Mouse (Mus musculus) lung, embryonic 15.5 days (tissue): Measurements from ENCODE around the gene Gm11011. TPM values are rescaled to one million over a fixed set of nuclear protein-coding genes. Genes with fewer than 3 reads are reported as not detected.
"Not testable (repeated sequence)": the region's sequence is repeated elsewhere in the genome, so short reads cannot be mapped to it uniquely, and the experiment has no call there.

Experiments used
- ATAC-seq: fragments of 200-750 bp; cut with Nextera tagmentation; 2 replicates; pipeline ENCODE4 v1.8.0; 2017; ENCODE audit warnings: moderate number of reproducible peaks, borderline replicate concordance; ENCODE audit not compliant: low FRiP score, low TSS enrichment; ENCODE audit errors: extremely low read depth
- H3K27ac ChIP-seq: fragments of 300-500 bp; sonication (generic); 2 replicates; pipeline ENCODE4 v1.5.1; 2015; ENCODE audit warnings: moderate library complexity, mild to moderate bottlenecking, inconsistent platforms
- H3K27me3 ChIP-seq: fragments of 300-500 bp; sonication (generic); 2 replicates; pipeline ENCODE4 v1.6.1; 2015; ENCODE audit warnings: inconsistent platforms
- H3K36me3 ChIP-seq: fragments of 300-500 bp; sonication (generic); 2 replicates; pipeline ENCODE4 v1.6.1; 2015; ENCODE audit warnings: inconsistent platforms
- H3K4me1 ChIP-seq: fragments of 300-500 bp; sonication (generic); 2 replicates; pipeline ENCODE4 v1.6.1; 2015; ENCODE audit warnings: inconsistent platforms
- H3K4me2 ChIP-seq: fragments of 300-500 bp; sonication (generic); 2 replicates; pipeline ENCODE4 v1.6.1; 2015; ENCODE audit warnings: inconsistent platforms, mild to moderate bottlenecking, moderate library complexity
- H3K4me3 ChIP-seq: fragments of 300-500 bp; sonication (generic); 2 replicates; pipeline ENCODE4 v1.5.1; 2015; ENCODE audit warnings: mild to moderate bottlenecking, inconsistent platforms
- H3K9ac ChIP-seq: fragments of 300-500 bp; sonication (generic); 2 replicates; pipeline ENCODE4 v1.6.1; 2015; ENCODE audit warnings: inconsistent platforms
- H3K9me3 ChIP-seq: fragments of 300-500 bp; sonication (generic); 2 replicates; pipeline ENCODE4 v1.6.1; 2016; ENCODE audit warnings: inconsistent platforms
- WGBS: fragments of 180-500 bp; shearing (Covaris S2); methylation state at CpG from one replicate; pipeline ENCODE4 v1.1.7; 2015; 5-methylcytosine and 5-hydroxymethylcytosine counted together
- polyA plus RNA-seq: library from polyadenylated mRNA; unstranded; fragments of >200 nt; fragmentation: Nextera tagmentation; extraction: Ambion mirVana; gene quantifications from 2 replicates; pipeline ENCODE4 v1.2.1, GENCODE M21; 2015

Gm11011 gene
- polyA plus RNA-seq: not detected in 2 replicates

DNA sequence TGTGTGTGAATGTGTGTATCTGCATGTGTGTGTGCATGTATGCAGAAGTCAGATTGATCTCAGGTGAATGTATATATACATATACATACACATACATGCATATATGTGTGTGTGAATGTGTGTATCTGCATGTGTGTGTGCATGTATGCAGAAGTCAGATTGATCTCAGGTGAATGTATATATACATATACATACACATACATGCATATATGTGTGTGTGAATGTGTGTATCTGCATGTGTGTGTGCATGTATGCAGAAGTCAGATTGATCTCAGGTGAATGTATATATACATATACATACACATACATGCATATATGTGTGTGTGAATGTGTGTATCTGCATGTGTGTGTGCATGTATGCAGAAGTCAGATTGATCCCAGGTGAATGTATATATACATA, at the start of gene Gm11011:
Gene Gm11011, minus strand, starts transcription at position 101 of the 400 bp plus-strand sequence.
- not testable (repeated sequence) for H3K9me3 ChIP-seq, H3K4me2 ChIP-seq, H3K27ac ChIP-seq, H3K36me3 ChIP-seq, H3K9ac ChIP-seq, H3K4me3 ChIP-seq, ATAC-seq, H3K4me1 ChIP-seq, H3K27me3 ChIP-seq

DNA sequence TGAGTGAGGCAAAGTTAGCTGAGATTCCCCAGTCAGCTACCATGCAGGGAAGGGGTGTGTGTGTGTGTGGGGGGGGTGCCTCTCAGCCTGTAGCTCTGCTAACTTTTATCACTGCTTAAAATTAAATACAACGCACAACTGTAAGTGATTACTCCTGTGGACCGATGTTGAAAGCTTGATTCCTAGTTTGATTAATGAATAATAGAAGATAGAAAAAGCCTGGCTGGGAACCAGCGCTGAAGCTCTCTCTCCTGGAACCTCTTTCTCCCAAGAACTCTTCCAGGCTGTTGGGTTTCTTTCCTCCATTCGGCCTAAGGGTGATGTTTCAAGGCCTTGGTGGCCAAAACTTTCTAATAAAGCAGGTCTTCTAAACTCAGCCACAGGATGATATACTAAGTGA, 48.9 kb upstream of the Gm11011 start:
- Histone ChIP-seq H3K4me3 (peak overlapping the region; percentile 59; the same call in 1 of the 2 replicates), H3K27me3 (no peaks in the 10 kb centered on the region), H3K4me2 (peak overlapping the region; percentile 85), H3K36me3 (no peaks in the 10 kb centered on the region), H3K4me1 (peaks cover 7% of the 10 kb centered on the region; the same call in 1 of the 2 replicates), H3K9me3 (no peaks in the 10 kb centered on the region), H3K9ac (no peak overlapping the region), H3K27ac (no peak overlapping the region)
- ATAC-seq: no peak
- 28% methylated on average over 4 of the region's 4 CpGs for WGBS

DNA sequence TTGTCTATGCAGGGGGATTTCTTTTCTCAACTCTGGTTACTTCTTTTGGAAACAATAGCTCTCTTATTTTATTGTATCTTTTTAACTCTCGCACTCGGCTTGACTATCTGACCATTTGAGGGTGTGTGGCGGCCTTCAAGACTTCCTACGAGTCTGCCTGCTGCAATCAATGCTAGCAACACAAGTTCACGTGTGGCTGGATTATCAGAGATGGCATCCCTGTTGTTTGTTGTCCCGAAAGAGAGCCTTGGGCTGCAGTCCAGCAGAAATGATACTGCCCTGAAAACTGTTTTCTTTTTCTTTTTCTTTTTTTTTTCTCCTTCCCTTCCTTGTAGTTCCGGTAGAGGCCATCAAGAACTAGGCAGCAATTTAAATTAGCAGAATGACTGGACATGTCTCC, 47.9 kb upstream of the Gm11011 start:
- WGBS: 23% methylated on average over 7 of the region's 7 CpGs
- H3K27me3 ChIP-seq: no peaks in the 10 kb centered on the region
- peak overlapping the region; percentile 59 for H3K4me3 ChIP-seq
- peaks cover 7% of the 10 kb centered on the region; the same call in 1 of the 2 replicates for H3K4me1 ChIP-seq
- ATAC-seq: no peak
- no peaks in the 10 kb centered on the region for H3K9me3 ChIP-seq
- H3K9ac ChIP-seq: peak overlapping the region; percentile 37
- H3K36me3 ChIP-seq: no peaks in the 10 kb centered on the region
- H3K4me2 ChIP-seq: peak overlapping the region; percentile 85
- H3K27ac ChIP-seq: peak overlapping the region; percentile 78; the same call in 1 of the 2 replicates

DNA sequence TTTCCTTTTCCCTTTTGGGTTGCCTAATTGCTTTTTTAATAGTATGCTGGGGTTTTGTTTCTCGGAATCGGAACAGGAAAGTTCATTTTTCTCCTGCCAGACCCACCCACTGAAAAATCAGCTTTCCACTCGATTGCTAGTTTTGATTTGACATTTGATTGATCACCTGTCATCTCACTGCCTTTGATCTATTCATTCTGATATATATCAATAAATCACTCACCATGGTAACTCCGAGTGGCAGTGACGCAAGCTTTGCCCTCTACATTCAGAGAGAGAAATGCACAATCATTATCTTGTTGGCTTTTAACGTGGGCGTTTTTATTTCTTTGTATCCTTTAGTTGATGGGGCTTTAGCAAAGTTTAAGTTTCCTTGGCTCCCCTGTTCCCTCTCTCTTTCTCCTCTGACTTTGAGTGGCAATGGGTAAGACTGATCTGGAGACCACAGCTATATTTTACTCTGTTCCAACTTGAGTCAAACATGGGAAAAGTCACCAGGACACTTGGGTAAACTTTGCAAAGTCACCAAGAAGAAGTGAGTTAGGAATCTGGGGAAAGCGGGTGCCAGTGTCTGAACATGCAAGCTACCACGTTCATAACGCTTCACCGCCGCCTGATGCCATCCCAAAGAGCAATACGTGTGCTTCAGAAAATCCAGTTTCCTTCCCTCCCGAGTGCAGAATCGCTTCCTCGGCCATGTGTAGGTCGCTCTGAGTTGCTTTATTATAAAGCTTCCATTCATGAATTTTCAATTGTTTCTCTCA, 47.3 kb upstream of the Gm11011 start:
- 17% methylated on average over 17 of the region's 17 CpGs for WGBS

DNA sequence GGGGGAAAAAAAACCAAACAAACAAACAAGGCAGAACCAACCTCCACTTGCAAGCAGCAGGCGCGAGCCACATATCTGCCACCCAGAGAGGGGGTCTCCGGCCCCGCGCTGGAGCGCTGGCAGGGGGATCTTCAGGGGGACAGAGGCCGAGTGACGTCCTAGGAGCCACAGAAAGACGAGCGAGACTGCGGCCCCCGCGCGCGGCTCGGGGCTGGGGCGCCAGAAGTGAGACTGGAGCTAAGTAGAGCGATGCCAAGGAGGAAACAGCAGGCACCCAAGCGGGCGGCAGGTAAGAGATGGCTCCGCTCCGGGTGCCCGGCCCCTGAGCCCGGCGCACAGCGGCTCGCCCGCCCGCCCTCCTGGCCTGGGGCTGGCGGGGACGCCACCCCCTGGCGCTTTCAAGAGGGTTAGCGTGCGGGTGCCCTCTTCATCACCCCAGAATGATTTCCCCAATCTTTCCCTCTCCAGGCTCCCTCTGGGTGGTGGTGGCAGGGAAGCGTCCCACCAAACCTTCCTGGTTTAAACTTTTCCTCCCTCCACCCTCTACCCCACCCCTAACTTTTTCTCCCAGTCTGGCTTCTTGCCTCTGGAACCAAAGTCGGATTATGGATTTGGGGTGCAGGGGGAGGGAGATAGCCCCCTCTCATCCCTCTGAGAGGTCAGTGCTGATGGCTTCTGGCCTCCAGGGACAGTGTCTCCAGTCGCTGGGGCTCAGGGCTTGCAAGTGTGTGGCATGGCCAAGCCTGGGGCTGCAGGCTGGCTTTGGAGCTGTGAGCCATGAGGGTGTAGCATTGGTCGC, 46.1 kb upstream of the Gm11011 start:
- peaks cover 7% of the 10 kb centered on the region; the same call in 1 of the 2 replicates for H3K4me1 ChIP-seq
- peak; percentile 23; the same call in 1 of the 2 replicates for ATAC-seq
- no peaks in the 10 kb centered on the region for H3K36me3 ChIP-seq
- H3K9ac ChIP-seq: peak overlapping the region; percentile 67
- peak overlapping the region; percentile 78 for H3K27ac ChIP-seq
- H3K9me3 ChIP-seq: no peaks in the 10 kb centered on the region
- peak overlapping the region; percentile 59 for H3K4me3 ChIP-seq
- H3K27me3 ChIP-seq: no peaks in the 10 kb centered on the region
- under 1% methylated on average over 38 of the region's 38 CpGs for WGBS
- H3K4me2 ChIP-seq: peak overlapping the region; percentile 85

More for the DNA sequence above, 47.3 kb upstream of the Gm11011 start:
- H3K9ac ChIP-seq: peak overlapping the region; percentile 67
- no peaks in the 10 kb centered on the region for H3K27me3 ChIP-seq
- no peak for ATAC-seq
- peak overlapping the region; percentile 85 for H3K4me2 ChIP-seq
- H3K36me3 ChIP-seq: no peaks in the 10 kb centered on the region
- peaks cover 7% of the 10 kb centered on the region; the same call in 1 of the 2 replicates for H3K4me1 ChIP-seq
- H3K9me3 ChIP-seq: no peaks in the 10 kb centered on the region
- peak overlapping the region; percentile 78 for H3K27ac ChIP-seq
- peak overlapping the region; percentile 59 for H3K4me3 ChIP-seq

DNA sequence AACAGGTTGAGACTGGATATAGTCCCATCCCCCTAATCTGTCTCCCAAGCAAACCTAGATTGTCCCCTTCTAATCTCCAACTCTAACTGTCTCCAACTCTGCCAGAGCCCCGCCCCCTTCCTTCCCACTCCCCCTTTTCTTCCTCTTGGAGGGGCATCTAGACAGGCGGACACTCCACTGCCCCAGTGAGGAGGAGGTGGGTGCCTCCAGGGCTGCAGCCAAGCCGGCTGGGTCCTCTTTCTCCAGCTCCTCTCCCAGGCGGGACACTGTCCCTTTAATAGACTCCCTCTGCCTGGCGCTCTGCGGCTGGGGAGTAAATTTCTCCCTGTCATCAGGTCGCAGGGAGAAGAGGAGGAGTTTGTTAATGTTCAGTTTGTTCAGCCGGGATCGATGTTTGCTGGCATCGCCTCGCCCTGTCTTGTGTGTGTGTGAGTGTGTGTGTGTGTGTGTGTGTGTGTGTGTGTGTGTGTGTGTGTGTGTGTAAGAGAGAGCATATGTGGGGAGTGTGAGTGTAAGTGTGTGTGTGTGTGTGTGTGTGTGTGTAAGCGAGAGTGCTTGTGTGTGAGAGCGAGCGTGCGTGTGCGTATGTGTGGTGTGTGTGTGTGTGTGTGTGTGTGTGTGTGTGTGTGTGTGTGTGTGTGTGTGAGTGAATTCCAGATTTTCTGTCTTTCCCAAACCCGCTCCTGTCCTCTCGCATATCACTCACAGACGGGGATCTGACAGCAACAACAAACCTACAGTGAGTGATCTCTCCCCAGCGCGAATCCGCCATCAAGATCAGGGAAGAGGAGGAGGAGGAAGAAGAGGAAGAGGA, 45.0 kb upstream of the Gm11011 start, which contains the start of gene Tshz2:
Gene Tshz2, plus strand, starts transcription at position 676 of the 814 bp plus-strand sequence.
- Histone ChIP-seq H3K4me2 (peak within 1 kb of the TSS; percentile 85), H3K9me3 (no peaks in the 10 kb centered on the region), H3K4me3 (peak within 1 kb of the TSS; percentile 59), H3K4me1 (peaks cover 7% of the 10 kb centered on the region; the same call in 1 of the 2 replicates), H3K27ac (peak within 1 kb of the TSS; percentile 78), H3K9ac (peak within 1 kb of the TSS; percentile 67), H3K36me3 (no peaks in the 10 kb centered on the region), H3K27me3 (no peaks in the 10 kb centered on the region)
- under 1% methylated on average over 22 of the region's 22 CpGs for WGBS
- ATAC-seq: peak; percentile 78

DNA sequence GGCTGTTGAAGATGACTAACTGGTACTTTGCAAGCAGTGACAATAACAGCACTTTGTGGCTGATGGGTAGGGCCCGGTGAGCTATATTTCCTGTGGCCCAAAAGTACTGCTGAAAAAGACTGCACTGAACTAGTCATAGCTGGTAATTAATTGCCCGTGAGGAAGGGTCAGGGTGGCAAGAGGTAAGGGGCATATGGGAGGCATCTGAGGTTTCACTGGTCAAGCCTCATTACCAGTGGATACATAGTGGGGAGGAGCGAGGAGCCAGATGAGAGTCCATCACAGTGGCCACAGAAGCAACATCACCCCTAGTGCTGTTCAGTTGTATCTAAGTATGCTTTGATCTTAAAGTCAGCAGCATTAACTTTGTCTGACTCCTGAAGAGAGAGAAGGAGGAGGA, 42.5 kb upstream of the Gm11011 start:
- Histone ChIP-seq H3K4me1 (peaks cover 7% of the 10 kb centered on the region; the same call in 1 of the 2 replicates), H3K27ac (no peak overlapping the region), H3K27me3 (no peaks in the 10 kb centered on the region), H3K9me3 (no peaks in the 10 kb centered on the region), H3K4me2 (no peak overlapping the region), H3K9ac (no peak overlapping the region), H3K36me3 (no peaks in the 10 kb centered on the region), H3K4me3 (no peak overlapping the region)
- ATAC-seq: no peak
- WGBS: 86% methylated on average over 3 of the region's 3 CpGs

DNA sequence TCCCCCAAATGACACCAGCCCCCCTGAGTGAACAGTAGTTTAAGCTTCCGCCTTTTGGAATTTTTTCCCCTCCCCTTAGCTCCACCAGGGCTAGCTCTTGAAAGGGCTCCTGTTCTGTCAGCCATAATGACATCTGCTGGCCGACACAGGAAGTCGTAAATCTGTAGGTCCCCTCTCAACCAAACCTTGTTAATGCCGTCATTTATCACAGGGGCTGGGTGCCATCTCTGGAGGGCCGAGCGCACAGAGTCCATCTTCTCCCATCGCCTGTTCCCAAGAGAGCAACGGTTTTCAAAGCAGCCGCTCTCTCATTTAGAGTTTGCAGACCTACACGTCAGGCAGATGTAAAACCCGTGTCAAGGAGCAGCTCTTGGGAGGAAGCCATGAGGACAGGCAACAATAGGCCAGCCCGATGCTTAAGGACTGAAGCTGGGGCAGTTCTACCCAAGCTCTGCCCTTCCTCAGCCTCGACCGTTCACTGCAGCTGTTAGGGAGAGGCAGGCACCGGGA, 33.7 kb upstream of the Gm11011 start:
- H3K4me3 ChIP-seq: peak overlapping the region; percentile 9
- no peaks in the 10 kb centered on the region for H3K36me3 ChIP-seq
- peaks cover 18% of the 10 kb centered on the region; the same call in 1 of the 2 replicates for H3K4me1 ChIP-seq
- H3K27ac ChIP-seq: no peak overlapping the region
- WGBS: 19% methylated on average over 15 of the region's 15 CpGs
- H3K9me3 ChIP-seq: no peaks in the 10 kb centered on the region
- no peak overlapping the region for H3K9ac ChIP-seq
- peak overlapping the region; percentile 47 for H3K4me2 ChIP-seq
- ATAC-seq: peak; percentile 50; the same call in 1 of the 2 replicates
- H3K27me3 ChIP-seq: no peaks in the 10 kb centered on the region

DNA sequence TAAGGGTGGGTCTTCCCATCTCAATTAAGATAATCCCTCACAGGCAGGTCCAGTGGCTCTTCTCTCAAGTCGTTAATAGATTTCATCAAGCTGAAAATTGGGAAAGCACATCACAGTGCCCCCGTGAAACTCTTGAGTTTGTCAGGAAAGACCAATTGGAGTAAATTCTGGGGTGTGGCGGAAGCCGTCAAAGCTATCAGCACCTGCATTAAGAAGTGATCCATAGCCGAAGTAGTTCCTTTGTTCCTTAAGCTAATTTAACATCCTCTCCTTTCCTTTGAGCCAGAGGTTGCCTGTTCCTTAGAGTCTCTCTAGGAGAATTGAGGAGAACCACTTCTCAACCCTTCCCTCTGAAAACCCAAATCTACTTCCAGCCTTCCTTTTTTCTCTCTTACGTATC, 28.5 kb upstream of the Gm11011 start:
- no peak overlapping the region for H3K27ac ChIP-seq
- H3K36me3 ChIP-seq: no peaks in the 10 kb centered on the region
- H3K9ac ChIP-seq: no peak overlapping the region
- no peaks in the 10 kb centered on the region for H3K27me3 ChIP-seq
- H3K4me2 ChIP-seq: no peak overlapping the region
- ATAC-seq: no peak
- H3K4me3 ChIP-seq: no peak overlapping the region
- H3K9me3 ChIP-seq: no peaks in the 10 kb centered on the region
- 81% methylated on average over 6 of the region's 6 CpGs for WGBS
- peaks cover 7% of the 10 kb centered on the region; the same call in 1 of the 2 replicates for H3K4me1 ChIP-seq

DNA sequence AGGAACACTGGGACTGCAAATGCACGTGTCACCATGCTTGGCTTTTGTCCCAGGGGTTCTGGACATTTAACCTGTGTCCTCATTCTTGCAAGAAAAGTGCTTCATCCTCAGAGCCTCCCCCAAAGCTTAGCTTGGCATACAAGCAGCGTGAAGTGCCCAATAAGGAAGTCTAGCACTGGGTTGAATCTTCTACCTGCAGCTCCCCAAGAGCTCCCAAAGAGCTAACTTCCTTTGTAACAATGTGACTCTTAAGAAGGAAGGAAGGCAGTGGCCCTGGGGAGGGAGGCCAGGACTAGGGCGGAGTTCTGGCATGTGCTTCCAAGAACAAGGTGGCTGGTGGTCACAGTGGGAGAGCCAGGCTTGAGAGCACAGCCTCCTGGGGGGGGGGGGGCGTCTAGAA, 27.1 kb upstream of the Gm11011 start:
- no peaks in the 10 kb centered on the region for H3K36me3 ChIP-seq
- H3K4me3 ChIP-seq: no peak overlapping the region
- H3K27me3 ChIP-seq: no peaks in the 10 kb centered on the region
- no peak overlapping the region for H3K27ac ChIP-seq
- no peak for ATAC-seq
- no peak overlapping the region for H3K4me2 ChIP-seq
- no peak overlapping the region for H3K9ac ChIP-seq
- peaks cover 11% of the 10 kb centered on the region for H3K4me1 ChIP-seq
- H3K9me3 ChIP-seq: no peaks in the 10 kb centered on the region
- 40% methylated on average over 4 of the region's 4 CpGs for WGBS

DNA sequence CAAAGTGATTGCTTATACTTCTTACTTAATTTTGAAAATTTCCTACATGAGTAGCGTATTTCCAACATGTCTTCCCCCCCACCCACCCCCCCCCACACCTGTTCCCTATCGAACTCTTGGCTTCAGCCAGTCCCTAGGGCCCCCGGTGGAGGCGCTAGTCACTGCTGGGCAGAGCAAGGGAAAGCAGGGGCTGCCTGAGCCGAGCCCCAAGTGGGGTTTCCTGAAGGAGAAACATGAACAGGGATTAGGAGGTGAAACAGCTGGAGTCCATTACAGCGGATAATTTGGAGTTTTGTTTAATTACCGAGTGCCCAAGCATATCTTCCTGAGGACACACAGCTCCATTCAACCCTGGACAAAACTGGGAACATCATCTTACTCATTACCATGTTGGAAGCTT, 24.0 kb upstream of the Gm11011 start:
- no peaks in the 10 kb centered on the region for H3K36me3 ChIP-seq
- WGBS: 43% methylated on average over 7 of the region's 7 CpGs
- no peak overlapping the region for H3K9ac ChIP-seq
- H3K4me3 ChIP-seq: no peak overlapping the region
- peaks cover 37% of the 10 kb centered on the region for H3K4me1 ChIP-seq
- H3K4me2 ChIP-seq: no peak overlapping the region
- H3K27ac ChIP-seq: no peak overlapping the region
- ATAC-seq: no peak
- no peaks in the 10 kb centered on the region for H3K27me3 ChIP-seq
- H3K9me3 ChIP-seq: no peaks in the 10 kb centered on the region
